Mouse (Mus musculus) liver, embryonic 11.5 days (tissue): ENCODE measurements around the gene Pcp2. TPM values are rescaled to one million over a fixed set of nuclear protein-coding genes. Genes with fewer than 3 reads are reported as not detected.
"Not testable (repeated sequence)": the region's sequence is repeated elsewhere in the genome, so short reads cannot be mapped to it uniquely, and the experiment has no call there.

Experiments used
- ATAC-seq: fragments of 200-750 bp; cut with Nextera tagmentation; replicated peaks from 2 replicates; pipeline ENCODE4 v1.8.0; 2017; ENCODE audit warnings: moderate number of reproducible peaks, mild to moderate bottlenecking, moderate TSS enrichment, moderate library complexity; ENCODE audit not compliant: low FRiP score
- DNase-seq: peaks from one replicate; pipeline ENCODE4 v3.0.0-alpha.2; 2017; ENCODE audit warnings: low spot score
- H3K27ac ChIP-seq: fragments of 300-500 bp; sonication (generic); 2 replicates; pipeline ENCODE4 v1.5.1; 2014; ENCODE audit warnings: mild to moderate bottlenecking, low read depth, low read length, control low read depth
- H3K27me3 ChIP-seq: fragments of 300-500 bp; sonication (generic); replicated peaks from 2 replicates; pipeline ENCODE4 v1.6.1; 2014; ENCODE audit warnings: low read length, mixed read lengths; ENCODE audit not compliant: control insufficient read depth, insufficient read depth
- H3K36me3 ChIP-seq: fragments of 300-500 bp; sonication (generic); 2 replicates; pipeline ENCODE4 v1.6.1; 2014; ENCODE audit warnings: mild to moderate bottlenecking, low read length, moderate library complexity, mixed read lengths; ENCODE audit not compliant: control insufficient read depth, insufficient read depth
- H3K4me1 ChIP-seq: fragments of 300-500 bp; sonication (generic); replicated peaks from 2 replicates; pipeline ENCODE4 v1.6.1; 2014; ENCODE audit warnings: low read length, mixed read lengths; ENCODE audit not compliant: control insufficient read depth, insufficient read depth
- H3K4me2 ChIP-seq: fragments of 300-500 bp; sonication (generic); 2 replicates; pipeline ENCODE4 v1.6.1; 2014; ENCODE audit warnings: mild to moderate bottlenecking, control low read depth, moderate library complexity
- H3K4me3 ChIP-seq: fragments of 300-500 bp; sonication (generic); 2 replicates; pipeline ENCODE4 v1.5.1; 2014; ENCODE audit warnings: low read depth, low read length, control low read depth
- H3K9ac ChIP-seq: fragments of 300-500 bp; sonication (generic); 2 replicates; pipeline ENCODE4 v1.6.1; 2014; ENCODE audit warnings: low read depth, low read length, control low read depth
- H3K9me3 ChIP-seq: fragments of 300-500 bp; sonication (generic); 2 replicates; pipeline ENCODE4 v1.6.1; 2016; ENCODE audit warnings: low read length, inconsistent platforms, mixed read lengths; ENCODE audit not compliant: control insufficient read depth
- WGBS: fragments of 180-500 bp; shearing (Covaris S2); extraction: QIAGEN DNeasy Blood & Tissue Kit; methylation state at CpG from one replicate; pipeline ENCODE4 v1.1.7; 2014; 5-methylcytosine and 5-hydroxymethylcytosine counted together
- polyA plus RNA-seq: library from polyadenylated mRNA; unstranded; fragments of >200 nt; fragmentation: Nextera tagmentation; extraction: Ambion mirVana; gene quantifications from 2 replicates; pipeline ENCODE4 v1.2.1, GENCODE M21; 2014

The Pcp2 gene
- polyA plus RNA-seq, 1 experiment from 2014 or later, result 0.40 TPM

DNA sequence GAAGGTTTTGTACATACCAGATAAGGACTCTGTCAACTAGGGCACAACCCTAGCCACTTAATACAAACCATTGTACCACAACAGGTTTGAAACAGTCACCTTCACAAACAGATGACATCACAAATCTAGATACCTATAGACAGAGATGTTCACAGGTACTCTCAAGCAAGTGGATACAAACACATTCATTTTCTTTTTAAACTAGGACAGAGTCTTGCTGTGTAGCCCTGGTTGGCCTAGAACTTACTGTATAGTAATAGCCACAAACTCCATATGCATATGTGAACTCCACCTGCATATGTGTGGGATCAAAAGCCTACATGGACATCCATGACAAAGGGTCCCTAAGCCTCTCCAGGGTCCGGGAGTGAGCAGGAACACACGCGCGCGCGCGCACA is 38.4 kb downstream of the Pcp2 start, which contains the start of gene Camsap3:
Gene Camsap3 (plus strand): TSS at position 301 of the 398 bp plus-strand sequence.
- no peak within 1 kb of the TSS for H3K27ac ChIP-seq
- no peaks in the 10 kb centered on the region for H3K36me3 ChIP-seq
- peaks cover 8% of the 10 kb centered on the region; the same call in 1 of the 2 replicates for H3K27me3 ChIP-seq
- H3K4me3 ChIP-seq, result peak within 1 kb of the TSS; percentile 76
- ATAC-seq (peak; percentile 11; the same call in 1 of the 2 replicates), DNase-seq (no peak)
- peak within 1 kb of the TSS; percentile 67 for H3K9ac ChIP-seq
- 16% methylated on average over 7 of the region's 7 CpGs for WGBS
- peak within 1 kb of the TSS; percentile 87 for H3K4me2 ChIP-seq
- H3K9me3 ChIP-seq, result no peaks in the 10 kb centered on the region
- H3K4me1 ChIP-seq, result peaks cover 5% of the 10 kb centered on the region

DNA sequence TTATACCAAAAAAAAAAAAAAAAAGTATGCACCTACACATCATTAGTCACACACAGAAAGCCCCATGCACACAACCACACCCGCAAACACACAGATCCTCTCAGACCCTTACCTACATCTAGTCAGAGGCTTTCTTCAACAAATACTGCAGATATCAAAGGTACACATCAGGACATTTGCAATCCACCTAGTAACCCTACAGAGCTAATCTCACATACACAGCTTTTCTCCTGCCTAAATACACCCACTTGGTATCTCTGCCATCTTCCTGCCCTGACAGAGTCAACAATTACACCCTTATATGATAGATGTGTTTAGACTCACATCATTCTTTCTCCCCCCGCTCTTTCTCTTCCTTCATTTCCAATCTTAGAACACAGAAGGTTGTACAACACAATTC is 38.9 kb downstream of the Pcp2 start:
- peak; percentile 50 for ATAC-seq
- H3K36me3 ChIP-seq, result no peaks in the 10 kb centered on the region
- 82% methylated on average over 2 of the region's 2 CpGs for whole genome bisulfite sequencing

DNA sequence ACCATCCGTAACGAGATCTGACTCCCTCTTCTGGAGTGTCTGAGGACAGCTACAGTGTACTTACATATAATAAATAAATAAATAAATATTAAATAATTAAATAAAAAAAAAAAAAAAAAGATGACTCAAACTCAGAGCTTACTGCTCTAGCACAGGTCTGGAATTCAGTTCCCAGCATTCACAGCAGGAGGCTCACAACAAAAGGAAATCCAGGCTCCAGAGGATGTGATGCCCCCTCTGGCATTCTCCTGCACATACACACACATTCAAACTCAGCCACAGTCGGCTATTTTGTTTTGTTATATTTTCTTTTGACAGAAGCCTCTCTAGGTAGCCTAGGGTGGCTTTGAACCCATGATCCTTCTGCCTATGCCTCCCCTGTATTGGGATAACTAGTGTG is 43.4 kb downstream of the Pcp2 start:
- H3K4me2 ChIP-seq, H3K4me3 ChIP-seq, DNase-seq, H3K9me3 ChIP-seq, H3K36me3 ChIP-seq, H3K9ac ChIP-seq, ATAC-seq, H3K27ac ChIP-seq, H3K4me1 ChIP-seq, H3K27me3 ChIP-seq: not testable (repeated sequence)
- WGBS, result 64% methylated on average over 1 of the region's 3 CpGs

More for the DNA sequence above, 38.9 kb downstream of the Pcp2 start:
- Histone ChIP-seq H3K4me3 (no peak overlapping the region), H3K27me3 (peaks cover 8% of the 10 kb centered on the region; the same call in 1 of the 2 replicates), H3K4me1 (peaks cover 5% of the 10 kb centered on the region), H3K4me2 (peak overlapping the region; percentile 21; the same call in 1 of the 2 replicates), H3K9ac (no peak overlapping the region), H3K9me3 (no peaks in the 10 kb centered on the region), H3K27ac (no peak overlapping the region)
- DNase-seq, result no peak

- no peaks in the 10 kb centered on the region for H3K36me3 ChIP-seq
- no peak overlapping the region for H3K4me2 ChIP-seq
- no peak for DNase-seq
- ATAC-seq, result no peak
- 74% methylated on average over 9 of the region's 9 CpGs for WGBS
- no peak overlapping the region for H3K9ac ChIP-seq
- no peak overlapping the region for H3K4me3 ChIP-seq
- no peaks in the 10 kb centered on the region for H3K27me3 ChIP-seq
- no peak overlapping the region for H3K27ac ChIP-seq
- no peaks in the 10 kb centered on the region for H3K9me3 ChIP-seq
- no peaks in the 10 kb centered on the region; the same call in 1 of the 2 replicates for H3K4me1 ChIP-seq
Observed at GRCm38 (mm10) chr8:3579390-3580364, 45.7 kb downstream of the Pcp2 start.

DNA sequence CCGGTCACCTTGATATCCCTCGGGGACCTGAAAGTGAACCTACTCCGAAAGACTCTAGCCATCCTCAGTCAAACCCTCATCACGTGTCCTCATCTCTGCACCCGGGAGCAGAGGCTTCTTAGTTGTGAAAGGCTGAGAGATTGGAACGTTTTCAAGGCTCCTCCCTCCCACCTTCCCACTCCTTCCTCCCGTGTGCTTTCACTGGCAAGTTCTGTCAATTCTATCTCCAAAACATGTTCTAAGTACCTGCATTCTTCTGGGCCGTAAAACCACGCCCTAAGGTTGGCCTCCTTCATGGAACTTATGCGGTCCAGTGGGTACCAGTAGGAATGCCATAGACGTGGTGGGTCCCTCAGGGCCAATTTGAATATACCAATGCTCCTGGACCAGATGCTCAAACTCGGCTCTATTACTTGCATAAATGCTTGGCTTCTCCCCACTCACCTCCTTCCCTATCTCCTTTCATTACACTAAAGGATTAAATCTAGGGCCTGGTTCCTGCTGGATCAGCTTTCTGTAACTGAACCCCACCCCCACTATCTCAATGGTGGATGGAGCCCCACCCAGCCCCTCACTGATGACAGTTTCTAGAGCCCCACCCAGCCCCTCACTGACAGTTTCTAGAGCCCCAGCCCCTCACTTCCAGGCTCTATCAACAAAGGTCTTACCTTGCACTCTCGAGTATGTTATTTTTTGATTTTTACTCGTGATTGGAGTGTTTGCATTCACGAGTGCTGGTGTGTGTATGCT is 49.0 kb downstream of the Pcp2 start:
- Histone ChIP-seq H3K27me3 (no peaks in the 10 kb centered on the region), H3K9me3 (no peaks in the 10 kb centered on the region), H3K4me1 (no peaks in the 10 kb centered on the region; the same call in 1 of the 2 replicates), H3K4me3 (no peak overlapping the region), H3K27ac (no peak overlapping the region), H3K36me3 (no peaks in the 10 kb centered on the region), H3K4me2 (no peak overlapping the region), H3K9ac (no peak overlapping the region)
- ATAC-seq (no peak), DNase-seq (no peak)
- WGBS, result 70% methylated on average over 15 of the region's 15 CpGs

GRCm38 (mm10) chr8:3574546-3574945 is 50.8 kb downstream of the Pcp2 start:
- ATAC-seq, result no peak
- H3K4me3 ChIP-seq, result no peak overlapping the region
- no peaks in the 10 kb centered on the region for H3K36me3 ChIP-seq
- WGBS, result 84% methylated on average over 3 of the region's 3 CpGs
- no peaks in the 10 kb centered on the region; the same call in 1 of the 2 replicates for H3K4me1 ChIP-seq
- H3K9me3 ChIP-seq, result no peaks in the 10 kb centered on the region
- no peak overlapping the region for H3K9ac ChIP-seq
- H3K4me2 ChIP-seq, result no peak overlapping the region
- DNase-seq, result no peak
- H3K27ac ChIP-seq, result no peak overlapping the region
- no peaks in the 10 kb centered on the region for H3K27me3 ChIP-seq

Other genes with a start within 250 kb of the Pcp2 start
- 5.2 and 6.4 TPM in 2 replicates for gene Arhgef18, start 232.5 kb downstream of the Pcp2 start, polyA plus RNA-seq
- gene Pex11g, start 157.9 kb downstream of the Pcp2 start, polyA plus RNA-seq, result 3.4 and 4.3 TPM in 2 replicates
- gene Tex45, start 154.7 kb downstream of the Pcp2 start, polyA plus RNA-seq, result not detected in 2 replicates
- gene Zfp358, start 132.4 kb downstream of the Pcp2 start, polyA plus RNA-seq, result 8.7 and 8.9 TPM in 2 replicates
- 36.2 and 39.8 TPM in 2 replicates for gene Mcoln1, start 125.1 kb downstream of the Pcp2 start, polyA plus RNA-seq
- gene Pnpla6, start 110.2 kb downstream of the Pcp2 start, polyA plus RNA-seq, result 17.8 and 22.9 TPM in 2 replicates
- gene C330021F23Rik, start 57.6 kb downstream of the Pcp2 start, polyA plus RNA-seq, result 3.0 and 4.9 TPM in 2 replicates
- 3.5 and 3.9 TPM in 2 replicates for gene Camsap3, start 38.3 kb downstream of the Pcp2 start, polyA plus RNA-seq
- 60.5 and 66.8 TPM in 2 replicates for gene Xab2, start 4.2 kb downstream of the Pcp2 start, polyA plus RNA-seq
- 102 and 111 TPM in 2 replicates for gene Pet100, start 4.0 kb downstream of the Pcp2 start, polyA plus RNA-seq
- gene Stxbp2, start 5.4 kb upstream of the Pcp2 start, polyA plus RNA-seq, result 97.5 and 105 TPM in 2 replicates
- 0.29 and 0.40 TPM in 2 replicates for gene Retn, start 30.2 kb upstream of the Pcp2 start, polyA plus RNA-seq
- 0.52 and 1.0 TPM in 2 replicates for gene Mcemp1, start 40.2 kb upstream of the Pcp2 start, polyA plus RNA-seq
- 7.3 and 11.4 TPM in 2 replicates for gene Fcor, start 46.8 kb upstream of the Pcp2 start, polyA plus RNA-seq
- 29.5 and 31.6 TPM in 2 replicates for gene Trappc5, start 50.8 kb upstream of the Pcp2 start, polyA plus RNA-seq
- 0.10 TPM in 1 of 2 replicates, not detected in the other for gene Fcer2a, start 68.6 kb upstream of the Pcp2 start, polyA plus RNA-seq
- gene Clec4g, start 95.1 kb upstream of the Pcp2 start, polyA plus RNA-seq, result 0.92 and 1.8 TPM in 2 replicates
- 0.23 TPM in 1 of 2 replicates, not detected in the other for gene Cd209a, start 123.4 kb upstream of the Pcp2 start, polyA plus RNA-seq
- gene Cd209e, start 228.8 kb upstream of the Pcp2 start, polyA plus RNA-seq, result not detected in 2 replicates